Mouse (Mus musculus): Measurements from ENCODE around the gene Klk13. TPM values are rescaled to one million over a fixed set of nuclear protein-coding genes. Genes with fewer than 3 reads are reported as not detected.
A peak's percentile ranks its signal among the peaks of the same experiment; 100 is the strongest.

Klk13 gene
- polyA plus RNA-seq, 1 experiment from 2014 or later, result 0.16 TPM

DNA sequence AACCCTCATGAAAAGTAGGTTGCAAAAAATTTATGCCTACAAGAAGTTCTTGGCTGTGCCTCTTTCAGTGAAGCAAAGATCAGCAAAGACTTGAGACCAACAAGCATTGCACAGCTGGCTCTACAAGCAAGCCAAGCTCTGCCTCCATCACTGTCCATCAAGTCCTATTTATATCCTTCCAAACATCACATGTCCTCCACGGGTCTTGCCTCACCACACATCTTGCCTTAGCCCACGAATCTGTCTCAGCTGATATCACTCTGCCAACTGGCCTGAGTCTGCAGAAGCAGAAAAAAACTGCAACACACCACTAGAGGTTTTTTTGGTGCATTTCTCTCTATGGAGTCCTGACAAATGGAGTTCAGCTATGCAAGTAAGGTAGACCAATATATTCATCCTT, 40.4 kb downstream of the Klk13 start:
- WGBS, result 78% methylated on average over 2 of the region's 2 CpGs
- Histone ChIP-seq H3K27ac (ENCODE audit: low read depth, low read length) (no peak overlapping the region), H3K4me2 (ENCODE audit: low read length) (no peak overlapping the region), H3K27me3 (replicated peaks; ENCODE audit: control insufficient read depth, insufficient read depth, low read length) (no peaks in the 10 kb centered on the region), H3K9ac (ENCODE audit: low read depth, low read length) (no peak overlapping the region), H3K4me3 (ENCODE audit: low read length) (no peak overlapping the region), H3K4me1 (ENCODE audit: control insufficient read depth, insufficient read depth, low read depth, low read length) (no peaks in the 10 kb centered on the region), H3K9me3 (ENCODE audit: control insufficient read depth, low read length) (no peaks in the 10 kb centered on the region), H3K36me3 (ENCODE audit: control insufficient read depth, insufficient read depth, low read length) (no peaks in the 10 kb centered on the region)
- ATAC-seq, result no peak

DNA sequence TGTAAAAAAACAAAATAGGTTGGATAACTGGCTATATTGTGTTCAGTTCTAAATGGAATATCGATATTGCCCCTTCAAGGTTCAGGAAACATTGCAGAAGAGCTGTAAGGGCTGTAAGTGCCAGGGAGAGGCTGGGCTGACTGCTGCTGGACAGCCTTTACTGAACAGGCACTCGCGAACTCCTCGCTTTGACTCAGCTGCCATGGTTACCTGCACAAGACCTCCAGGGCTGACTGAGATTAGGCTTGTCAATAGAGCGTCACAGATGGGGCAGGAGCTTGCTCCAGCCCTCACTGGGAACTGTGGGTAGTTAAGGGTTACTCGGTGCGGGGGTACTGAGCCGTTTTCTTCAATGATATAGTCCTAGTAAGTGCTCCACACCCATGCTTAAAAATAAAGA, 54.1 kb downstream of the Klk13 start:
- Histone ChIP-seq H3K27ac (ENCODE audit: low read depth, low read length) (no peak overlapping the region), H3K4me3 (ENCODE audit: low read length) (no peak overlapping the region), H3K36me3 (ENCODE audit: control insufficient read depth, insufficient read depth, low read length) (no peaks in the 10 kb centered on the region), H3K9ac (ENCODE audit: low read depth, low read length) (no peak overlapping the region), H3K4me2 (ENCODE audit: low read length) (no peak overlapping the region), H3K27me3 (replicated peaks; ENCODE audit: control insufficient read depth, insufficient read depth, low read length) (no peaks in the 10 kb centered on the region), H3K4me1 (ENCODE audit: control insufficient read depth, insufficient read depth, low read depth, low read length) (no peaks in the 10 kb centered on the region), H3K9me3 (ENCODE audit: control insufficient read depth, low read length) (no peaks in the 10 kb centered on the region)
- ATAC-seq, result peak; percentile 70; the same call in 1 of the 2 replicates
- 42% methylated on average over 8 of the region's 8 CpGs for WGBS

DNA sequence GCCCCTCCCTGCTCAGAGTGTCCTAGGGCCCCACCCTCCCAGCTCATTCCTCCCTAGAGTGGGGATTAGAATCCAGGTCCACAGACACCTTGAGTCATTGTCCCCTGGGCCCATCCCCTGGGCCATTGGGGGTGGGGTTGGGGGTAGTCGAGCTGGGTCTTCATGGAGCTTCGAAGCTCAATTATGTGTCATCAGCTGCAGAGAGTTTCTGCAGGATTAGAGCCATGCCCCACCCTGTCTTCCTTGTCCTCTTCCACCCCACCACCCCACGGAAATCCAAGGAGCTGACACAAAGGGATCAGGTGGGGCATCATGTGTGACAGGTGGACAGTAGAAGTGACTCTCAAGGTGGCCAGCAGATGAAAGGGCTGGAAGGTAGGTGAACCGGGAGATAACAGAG, 56.2 kb downstream of the Klk13 start, which contains the start of gene Klk12:
Klk12 (plus strand) TSS at position 301 of the 400 bp plus-strand sequence.
- Histone ChIP-seq H3K27me3 (replicated peaks; ENCODE audit: control insufficient read depth, insufficient read depth, low read length) (no peaks in the 10 kb centered on the region), H3K4me1 (ENCODE audit: control insufficient read depth, insufficient read depth, low read depth, low read length) (no peaks in the 10 kb centered on the region), H3K4me2 (ENCODE audit: low read length) (no peak within 1 kb of the TSS), H3K9me3 (ENCODE audit: control insufficient read depth, low read length) (no peaks in the 10 kb centered on the region), H3K36me3 (ENCODE audit: control insufficient read depth, insufficient read depth, low read length) (no peaks in the 10 kb centered on the region), H3K27ac (ENCODE audit: low read depth, low read length) (no peak within 1 kb of the TSS), H3K4me3 (ENCODE audit: low read length) (no peak within 1 kb of the TSS), H3K9ac (ENCODE audit: low read depth, low read length) (no peak within 1 kb of the TSS)
- no peak for ATAC-seq
- 78% methylated on average over 4 of the region's 4 CpGs for WGBS

DNA sequence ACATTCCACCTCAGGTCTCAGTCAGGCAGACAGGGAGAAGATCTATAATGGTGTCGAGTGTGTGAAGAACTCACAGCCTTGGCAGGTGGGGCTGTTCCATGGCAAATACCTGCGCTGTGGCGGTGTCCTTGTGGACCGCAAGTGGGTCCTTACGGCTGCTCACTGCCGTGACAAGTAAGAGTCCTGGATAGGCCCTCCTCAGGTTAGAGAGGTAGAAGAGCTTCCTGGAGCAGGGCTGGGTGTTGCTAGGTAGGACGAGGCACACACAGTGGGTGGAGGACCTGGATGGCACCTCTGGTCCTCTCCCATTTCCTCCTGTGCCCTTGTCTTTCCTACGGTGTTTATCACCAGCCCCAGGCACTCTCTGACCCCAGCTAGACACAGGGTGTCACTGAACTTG, 57.3 kb downstream of the Klk13 start:
- no peaks in the 10 kb centered on the region for H3K36me3 ChIP-seq (ENCODE audit: control insufficient read depth, insufficient read depth, low read length)
- H3K9me3 ChIP-seq (ENCODE audit: control insufficient read depth, low read length), result no peaks in the 10 kb centered on the region
- no peaks in the 10 kb centered on the region for H3K27me3 ChIP-seq (replicated peaks; ENCODE audit: control insufficient read depth, insufficient read depth, low read length)
- no peak overlapping the region for H3K4me2 ChIP-seq (ENCODE audit: low read length)
- no peak overlapping the region for H3K27ac ChIP-seq (ENCODE audit: low read depth, low read length)
- H3K9ac ChIP-seq (ENCODE audit: low read depth, low read length), result no peak overlapping the region
- 95% methylated on average over 8 of the region's 8 CpGs for WGBS
- no peak for ATAC-seq
- no peaks in the 10 kb centered on the region for H3K4me1 ChIP-seq (ENCODE audit: control insufficient read depth, insufficient read depth, low read depth, low read length)
- H3K4me3 ChIP-seq (ENCODE audit: low read length), result no peak overlapping the region

DNA sequence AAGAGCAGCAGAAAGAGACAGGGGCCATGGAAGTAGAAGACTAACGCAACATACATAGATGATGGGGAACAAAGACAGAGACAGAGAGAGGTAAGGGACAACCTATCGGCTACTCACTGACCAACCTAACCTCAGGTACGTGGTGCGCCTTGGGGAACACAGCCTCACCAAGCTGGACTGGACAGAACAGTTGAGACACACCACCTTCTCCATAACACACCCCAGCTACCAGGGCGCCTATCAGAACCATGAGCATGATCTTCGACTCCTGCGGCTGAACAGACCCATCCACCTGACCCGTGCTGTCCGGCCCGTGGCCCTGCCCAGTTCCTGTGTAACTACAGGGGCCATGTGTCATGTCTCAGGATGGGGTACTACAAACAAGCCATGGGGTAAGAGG, 58.3 kb downstream of the Klk13 start:
- Histone ChIP-seq H3K27me3 (replicated peaks; ENCODE audit: control insufficient read depth, insufficient read depth, low read length) (no peaks in the 10 kb centered on the region), H3K9ac (ENCODE audit: low read depth, low read length) (no peak overlapping the region), H3K36me3 (ENCODE audit: control insufficient read depth, insufficient read depth, low read length) (no peaks in the 10 kb centered on the region), H3K4me2 (ENCODE audit: low read length) (no peak overlapping the region), H3K4me1 (ENCODE audit: control insufficient read depth, insufficient read depth, low read depth, low read length) (no peaks in the 10 kb centered on the region), H3K27ac (ENCODE audit: low read depth, low read length) (no peak overlapping the region), H3K9me3 (ENCODE audit: control insufficient read depth, low read length) (no peaks in the 10 kb centered on the region), H3K4me3 (ENCODE audit: low read length) (no peak overlapping the region)
- 95% methylated on average over 10 of the region's 10 CpGs for WGBS
- no peak for ATAC-seq

DNA sequence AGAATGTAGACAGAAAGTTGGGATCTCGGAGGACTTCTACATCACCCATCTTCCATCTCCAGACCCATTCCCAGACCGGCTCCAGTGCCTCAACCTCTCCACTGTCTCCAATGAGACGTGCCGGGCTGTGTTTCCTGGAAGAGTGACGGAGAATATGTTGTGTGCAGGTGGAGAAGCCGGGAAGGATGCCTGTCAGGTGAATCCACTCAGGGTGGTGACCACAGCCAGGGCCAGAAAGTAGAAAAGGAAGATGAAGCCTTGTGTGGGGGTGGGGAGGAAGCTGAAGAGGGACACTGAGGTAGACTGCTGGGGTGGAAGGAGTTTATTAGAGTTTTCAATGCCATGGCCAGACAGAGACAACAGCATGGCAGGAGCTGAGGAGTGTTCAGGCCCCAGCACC, 59.5 kb downstream of the Klk13 start:
- ATAC-seq, result no peak
- Histone ChIP-seq H3K9ac (ENCODE audit: low read depth, low read length) (no peak overlapping the region), H3K4me3 (ENCODE audit: low read length) (no peak overlapping the region), H3K4me2 (ENCODE audit: low read length) (no peak overlapping the region), H3K9me3 (ENCODE audit: control insufficient read depth, low read length) (no peaks in the 10 kb centered on the region), H3K36me3 (ENCODE audit: control insufficient read depth, insufficient read depth, low read length) (no peaks in the 10 kb centered on the region), H3K27me3 (replicated peaks; ENCODE audit: control insufficient read depth, insufficient read depth, low read length) (no peaks in the 10 kb centered on the region), H3K27ac (ENCODE audit: low read depth, low read length) (no peak overlapping the region), H3K4me1 (ENCODE audit: control insufficient read depth, insufficient read depth, low read depth, low read length) (no peaks in the 10 kb centered on the region)
- 93% methylated on average over 6 of the region's 6 CpGs for WGBS

DNA sequence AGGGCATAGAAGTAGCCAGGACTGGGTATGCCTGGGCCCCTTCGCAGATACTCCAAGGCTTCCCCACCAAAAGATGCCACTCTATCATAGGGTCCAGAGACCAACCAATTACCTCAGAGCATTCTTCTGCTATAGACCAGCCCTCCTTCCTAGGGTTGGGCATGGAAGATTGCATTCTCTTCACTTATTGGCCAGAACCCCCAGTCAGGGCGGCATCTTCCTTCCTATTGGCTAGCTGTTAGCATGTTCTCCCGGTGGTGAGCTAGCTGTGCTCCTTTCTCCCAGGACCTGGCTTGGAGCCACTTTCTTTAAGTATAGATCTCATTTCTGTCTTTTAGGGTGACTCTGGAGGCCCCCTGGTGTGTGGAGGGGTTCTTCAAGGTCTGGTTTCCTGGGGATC, 60.5 kb downstream of the Klk13 start:
- no peaks in the 10 kb centered on the region for H3K36me3 ChIP-seq (ENCODE audit: control insufficient read depth, insufficient read depth, low read length)
- H3K27me3 ChIP-seq (replicated peaks; ENCODE audit: control insufficient read depth, insufficient read depth, low read length), result no peaks in the 10 kb centered on the region
- no peak for ATAC-seq
- no peak overlapping the region for H3K4me2 ChIP-seq (ENCODE audit: low read length)
- H3K4me3 ChIP-seq (ENCODE audit: low read length), result no peak overlapping the region
- no peak overlapping the region for H3K27ac ChIP-seq (ENCODE audit: low read depth, low read length)
- H3K9ac ChIP-seq (ENCODE audit: low read depth, low read length), result no peak overlapping the region
- H3K4me1 ChIP-seq (ENCODE audit: control insufficient read depth, insufficient read depth, low read depth, low read length), result no peaks in the 10 kb centered on the region
- 73% methylated on average over 3 of the region's 3 CpGs for WGBS
- no peaks in the 10 kb centered on the region for H3K9me3 ChIP-seq (ENCODE audit: control insufficient read depth, low read length)

DNA sequence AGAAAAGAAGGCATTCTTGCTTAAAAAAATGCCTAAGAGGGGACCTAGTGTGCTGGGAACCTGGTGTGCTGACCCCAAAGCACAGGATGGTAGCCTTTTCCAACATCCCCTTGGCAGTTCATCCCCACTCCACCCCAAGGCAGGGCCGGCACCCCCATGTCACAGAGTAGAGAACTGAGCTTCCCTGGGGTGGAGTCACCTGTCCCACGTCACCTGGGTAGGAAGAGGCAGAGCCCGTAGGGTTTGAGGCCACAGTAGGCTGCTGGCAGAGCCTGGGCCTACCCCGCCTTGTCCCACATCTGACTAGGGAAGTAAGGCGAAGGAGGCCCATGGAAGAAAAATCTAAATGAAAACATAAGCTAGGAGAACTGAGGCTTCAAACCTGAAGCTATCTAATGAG, 62.0 kb downstream of the Klk13 start, which contains the start of gene Klk11:
Klk11 (plus strand) TSS at position 241 of the 400 bp plus-strand sequence.
- WGBS, result 100% methylated on average over 5 of the region's 5 CpGs
- no peak within 1 kb of the TSS for H3K27ac ChIP-seq (ENCODE audit: low read depth, low read length)

DNA sequence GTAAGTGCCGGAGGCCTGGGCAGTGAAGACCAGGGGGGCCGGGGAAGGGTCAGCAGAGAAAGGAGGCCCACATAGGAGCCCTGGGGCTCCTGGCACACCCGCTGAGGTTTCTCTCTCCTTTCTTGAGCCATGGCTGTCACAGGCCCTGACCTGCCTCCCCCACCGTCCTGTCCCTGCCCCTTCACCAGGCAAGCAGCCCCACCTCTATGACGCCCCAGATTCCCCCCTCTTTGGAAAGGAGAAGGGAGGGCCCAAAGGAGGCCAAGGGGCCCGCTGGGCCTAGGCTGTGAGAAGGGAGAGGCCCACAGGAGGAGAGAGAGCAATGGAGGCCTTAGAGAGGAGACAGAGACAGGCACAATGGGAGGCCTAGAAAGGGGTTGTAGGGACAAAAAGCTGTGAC, 62.4 kb downstream of the Klk13 start:
- 51% methylated on average over 6 of the region's 6 CpGs for WGBS
- Histone ChIP-seq H3K9me3 (ENCODE audit: control insufficient read depth, low read length) (no peaks in the 10 kb centered on the region), H3K36me3 (ENCODE audit: control insufficient read depth, insufficient read depth, low read length) (no peaks in the 10 kb centered on the region), H3K27me3 (replicated peaks; ENCODE audit: control insufficient read depth, insufficient read depth, low read length) (no peaks in the 10 kb centered on the region), H3K4me2 (ENCODE audit: low read length) (no peak overlapping the region), H3K27ac (ENCODE audit: low read depth, low read length) (no peak overlapping the region), H3K9ac (ENCODE audit: low read depth, low read length) (no peak overlapping the region), H3K4me3 (ENCODE audit: low read length) (no peak overlapping the region), H3K4me1 (ENCODE audit: control insufficient read depth, insufficient read depth, low read depth, low read length) (no peaks in the 10 kb centered on the region)
- no peak for ATAC-seq

More for the DNA sequence above, 62.0 kb downstream of the Klk13 start, which contains the start of gene Klk11:
- Histone ChIP-seq H3K9ac (ENCODE audit: low read depth, low read length) (no peak within 1 kb of the TSS), H3K4me1 (ENCODE audit: control insufficient read depth, insufficient read depth, low read depth, low read length) (no peaks in the 10 kb centered on the region), H3K4me2 (ENCODE audit: low read length) (no peak within 1 kb of the TSS), H3K9me3 (ENCODE audit: control insufficient read depth, low read length) (no peaks in the 10 kb centered on the region), H3K36me3 (ENCODE audit: control insufficient read depth, insufficient read depth, low read length) (no peaks in the 10 kb centered on the region), H3K27me3 (replicated peaks; ENCODE audit: control insufficient read depth, insufficient read depth, low read length) (no peaks in the 10 kb centered on the region), H3K4me3 (ENCODE audit: low read length) (no peak within 1 kb of the TSS)
- no peak for ATAC-seq

Measured in hindbrain, embryonic 16.5 days (tissue).